Mouse (Mus musculus): Measurements from ENCODE around the gene Dnali1.

Dnali1 gene

DNA sequence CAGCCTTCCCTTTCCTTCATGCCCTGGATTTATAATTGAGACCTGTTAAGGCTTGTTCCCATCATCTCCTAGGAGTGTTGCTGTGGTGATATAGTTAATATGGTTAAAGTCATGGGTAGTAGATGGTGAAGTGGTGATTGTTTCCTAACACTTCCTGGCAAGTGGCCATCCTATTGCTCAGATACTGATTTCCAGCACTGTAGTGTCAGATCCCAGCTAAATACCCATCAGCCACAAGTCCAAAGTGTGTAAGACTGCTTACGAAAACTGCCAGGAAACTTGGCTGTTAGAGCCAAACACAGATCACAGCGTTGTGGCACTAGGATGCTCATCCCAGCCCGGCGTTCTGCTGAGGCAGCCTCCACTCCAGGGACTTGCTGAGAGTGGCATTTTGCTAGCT lies 31.2 kb downstream of the Dnali1 start:
- 63% methylated on average over 4 of the region's 4 CpGs for WGBS

DNA sequence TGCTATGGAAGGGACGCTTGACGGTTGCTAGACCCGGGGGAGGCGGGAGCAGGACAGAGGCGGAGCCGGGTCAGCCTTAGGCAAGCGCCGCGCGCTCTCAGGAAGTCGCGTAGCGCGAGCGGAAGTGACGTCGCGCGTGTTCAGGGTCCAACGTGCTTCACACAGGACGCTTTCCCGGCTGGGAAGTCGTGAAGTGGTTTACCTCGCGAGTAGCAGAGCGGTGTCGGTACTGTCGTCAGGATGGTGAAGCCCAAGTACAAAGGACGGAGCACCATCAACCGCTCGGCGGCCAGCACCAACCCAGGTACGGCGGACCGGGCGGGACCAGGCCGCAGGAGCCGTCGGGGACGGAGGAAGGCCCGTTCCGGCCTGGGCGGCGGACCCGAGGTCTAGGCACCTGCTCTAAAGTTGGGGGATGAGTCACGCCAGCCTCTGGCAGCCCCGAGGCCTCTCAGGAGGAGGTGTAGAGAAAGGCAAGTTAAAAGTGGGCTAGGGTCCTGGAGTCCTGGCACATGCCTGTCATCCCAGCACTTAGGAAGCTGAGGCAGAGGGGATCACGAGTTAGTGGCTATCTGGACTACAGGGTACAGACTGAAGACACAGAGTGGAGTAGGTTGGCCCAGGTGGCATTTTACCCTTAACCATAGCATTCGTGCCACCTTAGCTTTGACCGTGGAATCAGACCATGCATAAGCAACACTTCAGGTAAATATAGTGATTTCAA lies 35.5 kb downstream of the Dnali1 start:
- WGBS: under 1% methylated on average over 50 of the region's 50 CpGs

DNA sequence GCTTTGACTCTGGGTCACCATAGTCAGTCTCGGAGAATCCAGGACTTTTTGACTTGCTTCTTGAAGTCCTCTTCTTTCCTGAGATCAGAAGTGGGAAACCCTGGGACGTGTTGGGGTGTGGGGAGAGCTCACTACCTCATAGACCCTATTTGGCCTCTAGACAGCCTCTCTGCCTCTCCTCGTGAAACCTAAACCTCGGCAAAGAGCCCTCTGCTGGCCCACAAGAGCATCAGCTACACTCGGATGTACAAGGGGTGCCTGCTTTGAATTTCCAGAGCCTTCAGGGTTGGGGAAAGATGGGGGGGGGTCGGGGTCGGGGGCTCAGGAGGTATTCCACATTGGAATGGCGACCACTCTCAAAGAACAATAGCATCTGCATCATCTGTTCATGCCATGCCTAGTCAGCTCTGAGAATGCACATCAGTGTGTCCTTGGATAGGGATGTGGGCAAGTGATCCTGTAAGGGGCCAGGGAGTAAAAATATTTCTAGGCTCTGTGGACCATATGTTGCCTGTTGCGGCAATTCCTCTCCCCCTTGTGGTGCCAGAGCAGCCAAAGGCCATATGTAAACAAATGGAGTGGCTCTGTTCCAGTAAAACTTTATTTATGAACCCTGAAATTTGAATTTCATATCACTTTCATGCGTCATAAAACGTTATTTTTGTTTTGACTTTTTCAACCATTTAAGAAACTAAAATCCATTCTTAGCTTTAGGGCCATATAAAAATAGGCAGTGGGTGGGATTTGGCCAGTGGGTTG lies 44.5 kb downstream of the Dnali1 start:
- 26% methylated on average over 11 of the region's 11 CpGs for WGBS

DNA sequence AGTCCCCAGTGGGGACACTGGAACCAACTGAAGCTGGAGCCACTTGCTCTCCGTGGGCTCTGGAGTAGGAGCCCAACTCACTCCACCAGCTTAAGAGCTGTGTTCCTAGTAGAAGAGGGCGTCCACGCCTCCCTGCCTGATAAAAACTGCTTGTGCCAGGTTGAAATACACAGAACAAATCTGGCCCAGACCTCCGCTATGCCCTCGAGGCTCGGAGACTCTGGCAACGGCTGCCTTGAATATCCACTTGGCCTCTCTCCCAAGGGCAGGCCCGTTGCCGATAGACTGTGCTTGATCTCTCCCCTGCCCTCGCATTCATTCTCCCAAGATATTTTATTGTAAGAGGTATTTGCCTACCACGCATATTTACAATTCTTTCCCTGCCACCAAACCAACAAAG lies 48.1 kb downstream of the Dnali1 start:
- 76% methylated on average over 11 of the region's 11 CpGs for WGBS

DNA sequence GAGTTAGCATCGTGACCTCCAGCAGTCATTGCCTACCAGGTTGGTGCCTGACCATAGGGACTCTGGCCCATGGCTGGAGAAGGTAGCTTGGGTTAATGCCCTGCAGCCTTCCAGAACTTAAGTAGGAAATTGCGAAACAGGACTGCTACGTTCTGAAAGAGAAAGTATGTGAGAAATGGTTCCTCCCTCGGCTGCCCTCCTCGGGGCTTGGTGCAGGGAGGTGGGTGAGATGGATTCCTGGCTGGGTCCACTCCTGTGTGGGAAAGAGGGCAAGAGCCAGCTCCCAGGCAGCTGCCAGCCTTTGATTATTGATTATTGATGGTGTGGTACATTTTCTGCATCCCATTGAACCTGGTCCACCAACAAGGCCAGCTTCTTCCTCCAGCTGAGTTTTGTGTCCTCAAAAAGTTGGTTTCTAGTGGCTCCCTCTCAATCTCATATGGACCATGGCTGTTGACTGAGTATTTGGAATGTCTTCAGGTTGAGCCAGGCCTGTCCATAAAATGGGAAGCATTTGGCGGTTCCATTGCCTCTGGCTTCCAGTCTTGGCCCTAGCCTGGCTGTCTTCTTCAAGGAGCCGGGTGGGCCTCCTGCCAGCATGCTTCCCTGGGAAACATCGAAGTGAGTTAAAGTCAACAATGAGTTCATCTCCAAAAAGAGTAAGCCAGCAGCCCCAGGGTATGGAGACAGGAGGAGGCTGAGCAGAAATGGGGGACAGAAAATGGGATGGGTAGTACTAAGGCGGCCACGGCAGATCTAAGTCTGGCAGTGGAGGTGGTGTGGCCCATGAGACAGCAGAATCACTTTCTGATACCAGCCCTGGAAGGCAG lies 49.5 kb downstream of the Dnali1 start, which contains the start of gene Gnl2:
Gene Gnl2 (plus strand): TSS at position 780 of the 830 bp plus-strand sequence.
- 75% methylated on average over 10 of the region's 10 CpGs for WGBS

DNA sequence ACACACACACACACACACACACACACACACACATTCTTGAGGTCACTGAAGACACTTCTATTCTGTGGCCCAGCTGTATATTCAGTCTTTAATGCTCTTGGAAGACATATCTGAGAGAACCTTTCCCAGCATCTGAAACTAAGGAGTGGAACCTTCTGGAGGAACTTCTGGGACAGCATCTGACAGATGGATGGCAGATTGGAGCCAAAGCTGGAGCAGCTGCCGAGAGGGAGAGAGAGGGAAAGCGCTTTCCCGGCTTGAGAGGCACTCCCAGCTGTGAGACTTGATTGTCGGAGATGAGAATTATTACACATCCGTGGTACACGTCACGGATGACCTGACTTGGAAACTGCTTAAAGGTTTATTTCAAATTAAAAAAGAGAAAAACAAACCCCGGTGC lies 56.8 kb downstream of the Dnali1 start:
- 53% methylated on average over 8 of the region's 8 CpGs for WGBS

DNA sequence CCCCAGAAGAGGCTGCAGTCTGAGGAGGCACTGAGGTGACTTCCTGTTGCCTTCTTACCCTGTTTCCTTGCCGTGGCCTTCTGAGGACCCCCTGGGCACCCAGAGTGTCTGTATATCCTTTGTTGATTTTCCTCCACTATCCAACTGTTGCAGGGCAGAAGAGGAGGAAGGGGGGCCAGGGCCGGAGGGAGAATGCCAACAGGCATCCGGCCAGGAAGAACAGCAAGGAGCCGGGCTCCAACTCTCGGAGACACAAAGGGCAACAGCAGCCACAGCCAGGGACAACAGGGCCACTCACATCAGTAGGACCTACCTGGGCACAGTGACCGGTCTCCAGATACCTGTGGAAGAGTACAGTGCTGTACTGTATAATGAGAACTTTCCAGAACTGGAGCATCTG lies 57.3 kb downstream of the Dnali1 start:
- 59% methylated on average over 6 of the region's 6 CpGs for WGBS

DNA sequence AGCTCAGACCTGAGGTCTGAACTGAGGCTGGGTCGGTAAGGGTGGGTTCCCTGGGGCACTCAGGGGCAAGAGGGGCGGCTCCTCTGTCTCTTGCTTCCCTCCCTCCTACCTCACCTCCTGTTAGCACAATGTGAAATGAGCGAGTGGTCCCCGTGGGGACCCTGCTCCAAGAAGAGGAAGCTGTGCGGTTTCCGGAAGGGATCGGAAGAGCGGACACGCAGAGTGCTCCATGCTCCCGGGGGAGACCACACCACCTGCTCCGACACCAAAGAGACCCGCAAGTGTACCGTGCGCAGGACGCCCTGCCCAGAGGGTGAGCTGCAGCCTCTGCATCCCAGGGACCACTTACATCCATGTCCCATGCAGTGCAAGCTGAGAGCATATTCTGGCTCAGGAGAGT lies 58.0 kb downstream of the Dnali1 start:
- WGBS: 66% methylated on average over 15 of the region's 15 CpGs
